27 mouse cellular contexts compared by ENCODE assay signal in the genomic region with DNA sequence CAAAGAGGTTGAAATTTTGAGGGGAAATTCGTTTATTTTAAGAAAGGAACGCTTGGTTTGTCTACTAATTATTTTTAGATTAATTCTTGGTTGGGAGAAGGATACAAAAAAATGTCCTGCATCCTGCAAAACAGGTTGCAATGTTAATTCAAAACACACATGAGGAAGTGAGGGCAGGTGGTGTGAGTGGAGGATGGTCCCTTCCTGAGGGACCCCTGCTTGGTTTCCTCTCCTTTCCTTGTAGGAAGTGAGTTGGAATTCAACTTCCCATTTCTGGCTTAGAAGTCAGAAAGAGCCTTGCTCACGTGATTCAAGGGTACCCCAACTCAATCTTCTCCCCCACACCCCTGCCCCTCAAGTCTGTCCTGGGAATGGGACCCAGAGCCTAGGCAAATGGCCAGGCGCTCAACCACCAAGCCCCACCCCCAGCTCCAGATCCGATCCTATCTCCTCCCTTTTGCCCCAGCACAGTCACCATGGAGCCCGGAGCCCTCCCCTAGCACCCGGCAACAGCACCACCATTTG. TPM values are rescaled to one million over a fixed set of nuclear protein-coding genes. Genes with fewer than 3 reads are reported as not detected.
DNase-seq lines count a peak whose midpoint lies in the region; ATAC-seq and TF ChIP-seq lines count a peak whose summit lies in the region.
"Had no signal": no experiment of that assay in that cellular context is flagged by ENCODE, and none has a peak within 500 bp of the region (broad histone marks: within the 10 kb centered on the region; RNA-seq: fewer than 3 reads in every experiment).

No protein-coding gene starts in this region.

- H3K9me3 ChIP-seq in ES-Bruce4 (replicated peaks; ENCODE audit: control insufficient read depth, insufficient read depth, low read length, poor library complexity, severe bottlenecking) = no peaks in the 10 kb centered on the region
- H3K9me3 ChIP-seq in midbrain, embryonic 15.5 days = no peaks in the 10 kb centered on the region
- H3K9me3 ChIP-seq: forebrain, embryonic 15.5 days; limb, embryonic 15.5 days; liver, embryonic 15.5 days; neural tube, embryonic 12.5 days had no signal

- peak overlapping the region; percentile 97 for H3K27ac ChIP-seq in gastrocnemius, adult 2 months
- H3K27ac ChIP-seq in ES-Bruce4 (ENCODE audit: insufficient read depth, low read length) (peak overlapping the region; percentile 37; the same call in 1 of the 2 replicates), macrophage (peak overlapping the region; percentile 40)
- H3K27ac ChIP-seq in bone marrow macrophage, adult 2 months (ENCODE audit: insufficient read depth, low read depth, low read length) = peak overlapping the region; percentile 53
- H3K27ac ChIP-seq in midbrain, embryonic 15.5 days = no peak overlapping the region
- H3K27ac ChIP-seq: forebrain, embryonic 15.5 days; hindbrain, embryonic 14.5 days; neural tube, embryonic 12.5 days had no signal

- H3K9ac ChIP-seq in ES-Bruce4 (ENCODE audit: low read depth, poor library complexity, severe bottlenecking) = peak overlapping the region; percentile 0; the same call in 1 of the 2 replicates
- H3K9ac ChIP-seq in midbrain, embryonic 15.5 days = no peak overlapping the region
- H3K9ac ChIP-seq: forebrain, embryonic 15.5 days; hindbrain, embryonic 14.5 days; limb, embryonic 15.5 days; liver, embryonic 15.5 days; lung, embryonic 14.5 days; neural tube, embryonic 12.5 days had no signal

- no peak for TF ChIP-seq POLR2A in ES-Bruce4 (IDR thresholded peaks at IDR 0.05; ENCODE audit: insufficient read depth, low read length)
- TF ChIP-seq POLR2A in bone marrow macrophage, adult 2 months (IDR thresholded peaks at IDR 0.05; ENCODE audit: borderline replicate concordance, low read depth, low read length) = no peak

- no peak for ATAC-seq in midbrain, embryonic 15.5 days (replicated peaks)
- ATAC-seq: forebrain, embryonic 15.5 days; intestine, postnatal 0 days had no signal

- WGBS in macrophage (ENCODE audit: missing documents) = 42% methylated on average over 7 of the region's 7 CpGs
- 75% methylated on average over 7 of the region's 7 CpGs for WGBS in midbrain, embryonic 15.5 days

- TF ChIP-seq CTCF in gastrocnemius, adult 2 months (IDR thresholded peaks at IDR 0.05) = no peak
- no peak for TF ChIP-seq CTCF in ES-Bruce4 (IDR thresholded peaks at IDR 0.05; ENCODE audit: low read depth, low read length)
- no peak for TF ChIP-seq CTCF in bone marrow macrophage, adult 2 months (IDR thresholded peaks at IDR 0.05; ENCODE audit: low read depth, low read length)

- TF ChIP-seq EP300 in ES-Bruce4 (IDR thresholded peaks at IDR 0.05; ENCODE audit: insufficient read depth, low read depth, low read length) = no peak

- no peaks in the 10 kb centered on the region for H3K27me3 ChIP-seq in ES-Bruce4 (ENCODE audit: control insufficient read depth, insufficient read depth, low read length, poor library complexity, severe bottlenecking)
- H3K27me3 ChIP-seq in midbrain, embryonic 15.5 days (replicated peaks) = no peaks in the 10 kb centered on the region
- H3K27me3 ChIP-seq: forebrain, embryonic 15.5 days; limb, embryonic 15.5 days; liver, embryonic 15.5 days; neural tube, embryonic 12.5 days had no signal

- H3K36me3 ChIP-seq in ES-Bruce4 (ENCODE audit: control insufficient read depth, insufficient read depth, low read length, poor library complexity, severe bottlenecking) (no peaks in the 10 kb centered on the region), macrophage (ENCODE audit: inconsistent target) (peaks cover 25% of the 10 kb centered on the region; the same call in 1 of the 2 replicates)
- no peaks in the 10 kb centered on the region for H3K36me3 ChIP-seq in midbrain, embryonic 15.5 days (replicated peaks)
- H3K36me3 ChIP-seq: forebrain, embryonic 15.5 days; neural tube, embryonic 12.5 days had no signal

- no peak for DNase-seq in gastrocnemius, adult 2 months
- DNase-seq in gastrocnemius, adult 8-10 months (ENCODE audit: low spot score in 2 of 2) = no peak
- no peak for DNase-seq in T-cell, adult 2 months (ENCODE audit: low spot score)
- DNase-seq: adrenal gland, postnatal 25 days; cerebellum, adult 2 months; cerebellum, postnatal 14 days; heart, postnatal 4 days; kidney, postnatal 14 days; left cerebral cortex, postnatal 4 days; lung, embryonic 14.5 days; lung, postnatal 14 days; right cerebral cortex, postnatal 4 days; thymus, adult 2 months; thymus, postnatal 36 days had no signal

- intact Hi-C loops in gastrocnemius, adult 2 months (cut with DNase I) = no loop called here

- H3K79me2 ChIP-seq in macrophage (ENCODE audit: inconsistent target) = peaks cover 100% of the 10 kb centered on the region

- peak overlapping the region; percentile 15; the same call in 1 of the 2 replicates for H3K4me3 ChIP-seq in gastrocnemius, adult 2 months
- H3K4me3 ChIP-seq in ES-Bruce4 (ENCODE audit: low read depth, low read length) (no peak overlapping the region), macrophage (ENCODE audit: inconsistent target) (no peak overlapping the region)
- no peak overlapping the region for H3K4me3 ChIP-seq in bone marrow macrophage, adult 2 months (ENCODE audit: insufficient read depth, low read length)
- no peak overlapping the region for H3K4me3 ChIP-seq in midbrain, embryonic 15.5 days
- H3K4me3 ChIP-seq: forebrain, embryonic 15.5 days; limb, embryonic 15.5 days; liver, embryonic 15.5 days; myocyte; neural tube, embryonic 12.5 days had no signal

- no peak overlapping the region for H3K4me2 ChIP-seq in midbrain, embryonic 15.5 days
- H3K4me2 ChIP-seq: forebrain, embryonic 15.5 days; heart, embryonic 11.5 days; hindbrain, embryonic 14.5 days; limb, embryonic 15.5 days; lung, embryonic 14.5 days; midbrain, embryonic 11.5 days; neural tube, embryonic 12.5 days had no signal

- H3K4me1 ChIP-seq in ES-Bruce4 (ENCODE audit: control insufficient read depth, insufficient read depth, low read length) = peaks cover 6% of the 10 kb centered on the region
- H3K4me1 ChIP-seq in bone marrow macrophage, adult 2 months (ENCODE audit: control insufficient read depth, insufficient read depth, low read length) = peaks cover 48% of the 10 kb centered on the region
- no peaks in the 10 kb centered on the region for H3K4me1 ChIP-seq in midbrain, embryonic 15.5 days

RNA-seq across cellular contexts. Expression of gene Cdc42ep3, which starts 12.9 kb away (rescaled TPM):
- 10 to 100 TPM; 38.0 to 47.7 TPM for total RNA-seq in gastrocnemius, adult 2 months (2021)
- 10 to 100 TPM; 29.2 to 34.8 (median 34.1) TPM for total RNA-seq in gastrocnemius, adult 8-10 months (2022)
- polyA plus RNA-seq in ES-Bruce4 (2011; ENCODE audit: insufficient read depth, insufficient read length, low read depth, missing spikeins) (9.6 and 10.6 TPM in 2 replicates), macrophage (2018) (16.1 to 20.5 TPM (median 19.7 TPM) in 3 replicates)
- polyA plus RNA-seq in bone marrow macrophage, adult 2 months (2012; ENCODE audit: insufficient read depth, insufficient read length, missing spikeins) = 28.2 and 36.1 TPM in 2 replicates
- 10 to 100 TPM in 8 of 26 experiments, 1 to 10 TPM in 18; 2.1 to 33.6 (median 6.9) TPM for total RNA-seq in macrophage (2018; cell fraction: chromatin; rRNA removed)
- total RNA-seq in macrophage (2018; cell fraction: cytosol; rRNA removed) = 10 to 100 TPM in 19 of 26 experiments, 1 to 10 TPM in 7; 5.6 to 23.6 (median 13.1) TPM
- 10 to 100 TPM in 18 of 26 experiments, 1 to 10 TPM in 8; 6.2 to 46.4 (median 13.2) TPM for total RNA-seq in macrophage (2018; cell fraction: nucleus; rRNA removed)
- 43.1 and 48.5 TPM in 2 replicates for polyA plus RNA-seq in midbrain, embryonic 15.5 days (2015; fragmentation: Nextera tagmentation; extraction: Ambion mirVana)
